Mouse (Mus musculus) megakaryocyte, embryonic 14.5 days (primary cell): ENCODE results near the gene Klhl33.

Source experiments
- FLI1 ChIP-seq: IDR thresholded peaks from 2 replicates; pipeline ENCODE4 v1.6.1; 2012; ENCODE audit warnings: low read length, inconsistent platforms, mixed read lengths
- GATA1 ChIP-seq: IDR thresholded peaks from 3 replicates; pipeline ENCODE4 v1.6.1; 2012; ENCODE audit warnings: mixed read lengths, low read length, inconsistent platforms, borderline replicate concordance

- no peak for TF ChIP-seq GATA1
- TF ChIP-seq FLI1 = no peak
Measured at GRCm38 (mm10) chr14:50862641-50863040, 34.7 kb downstream of the Klhl33 start.
